Mouse (Mus musculus) G1E (cell line): Measurements from ENCODE around the gene Scn3b.

Experiments used
- CTCF ChIP-seq: IDR thresholded peaks from 2 replicates; pipeline ENCODE4 v1.5.1; 2012; ENCODE audit warnings: low read depth, low read length, inconsistent platforms, mixed read lengths
- GATA1 ChIP-seq: IDR thresholded peaks from 2 replicates; pipeline ENCODE4 v1.6.1; 2012; ENCODE audit warnings: borderline replicate concordance, low read length, inconsistent platforms, mixed read lengths
- TAL1 ChIP-seq: conservative IDR thresholded peaks from 2 replicates; pipeline ENCODE4 v1.6.1; 2012; ENCODE audit warnings: low read depth, low read length, inconsistent platforms, mixed read lengths

DNA sequence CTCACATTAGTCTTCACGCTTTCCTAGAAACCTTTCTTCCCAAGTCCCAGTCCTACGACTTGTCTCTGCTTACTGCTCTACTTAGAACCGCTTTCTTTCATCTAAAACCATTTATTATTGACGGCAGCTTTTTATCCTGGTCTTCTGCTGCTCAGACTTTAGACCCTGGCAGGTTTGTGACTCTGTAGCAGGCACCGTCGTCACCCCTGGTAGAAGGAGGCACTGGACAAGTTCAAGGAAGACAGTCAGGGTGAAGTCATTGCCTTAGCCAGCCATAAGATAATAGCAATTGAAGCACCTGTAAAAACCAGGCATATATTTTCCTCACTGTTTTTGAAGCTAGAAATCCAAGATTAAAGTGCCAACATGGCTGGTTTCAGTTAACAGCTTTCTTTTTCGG lies 33.8 kb upstream of the Scn3b start:
- TF ChIP-seq CTCF = no peak
- TF ChIP-seq GATA1 = no peak
- TF ChIP-seq TAL1 = no peak
